In genomic region chr11:75234745-75235144, GRCm38 (mm10) we compare ENCODE assay signal across 9 mouse cellular contexts. TPM values are rescaled to one million over a fixed set of nuclear protein-coding genes. Genes with fewer than 3 reads are reported as not detected.
DNase-seq lines count a peak whose midpoint lies in the region; ATAC-seq and TF ChIP-seq lines count a peak whose summit lies in the region.
"Had no signal": no experiment of that assay in that cellular context is flagged by ENCODE, and none has a peak within 500 bp of the region (broad histone marks: within the 10 kb centered on the region; RNA-seq: fewer than 3 reads in every experiment).

No protein-coding gene starts in this region.

- no peak overlapping the region for H3K9ac ChIP-seq in forebrain, embryonic 13.5 days
- no peak overlapping the region for H3K9ac ChIP-seq in forebrain, embryonic 11.5 days (ENCODE audit: low read length)
- H3K9ac ChIP-seq in ES-Bruce4 (ENCODE audit: low read depth, poor library complexity, severe bottlenecking): no peak overlapping the region
- no peak overlapping the region for H3K9ac ChIP-seq in liver, embryonic 11.5 days (ENCODE audit: low read depth, low read length)

- no peak for ATAC-seq in forebrain, embryonic 13.5 days
- ATAC-seq in forebrain, embryonic 11.5 days (replicated peaks; ENCODE audit: low FRiP score): no peak
- peak; percentile 82 for ATAC-seq in erythroid progenitor cell, adult 5-6 weeks (replicated peaks; ENCODE audit: low FRiP score, poor library complexity, severe bottlenecking)
- peak; percentile 95 for ATAC-seq in liver, embryonic 11.5 days (replicated peaks; ENCODE audit: low FRiP score)
- ATAC-seq in frontal cortex, adult (ENCODE audit: low TSS enrichment): no peak

- H3K9me3 ChIP-seq in forebrain, embryonic 13.5 days (replicated peaks): no peaks in the 10 kb centered on the region
- H3K9me3 ChIP-seq in forebrain, embryonic 11.5 days (ENCODE audit: control insufficient read depth, low read length): no peaks in the 10 kb centered on the region
- no peaks in the 10 kb centered on the region for H3K9me3 ChIP-seq in ES-Bruce4 (replicated peaks; ENCODE audit: control insufficient read depth, insufficient read depth, low read length, poor library complexity, severe bottlenecking)
- H3K9me3 ChIP-seq in liver, embryonic 11.5 days (ENCODE audit: control insufficient read depth, low read length): no peaks in the 10 kb centered on the region

- no peak overlapping the region for H3K4me3 ChIP-seq in forebrain, embryonic 13.5 days
- no peak overlapping the region for H3K4me3 ChIP-seq in forebrain, embryonic 11.5 days (ENCODE audit: low read depth, low read length)
- H3K4me3 ChIP-seq in ES-Bruce4 (ENCODE audit: low read depth, low read length): peak overlapping the region; percentile 9; the same call in 1 of the 2 replicates
- no peak overlapping the region for H3K4me3 ChIP-seq in liver, embryonic 11.5 days (ENCODE audit: low read depth, low read length)
- H3K4me3 ChIP-seq: myocyte had no signal

- WGBS in forebrain, embryonic 13.5 days: 9% methylated on average over 16 of the region's 16 CpGs
- 18% methylated on average over 16 of the region's 16 CpGs for WGBS in forebrain, embryonic 11.5 days
- WGBS in liver, embryonic 11.5 days: 4% methylated on average over 16 of the region's 16 CpGs

- no peaks in the 10 kb centered on the region for H3K36me3 ChIP-seq in forebrain, embryonic 13.5 days (ENCODE audit: poor library complexity, severe bottlenecking)
- H3K36me3 ChIP-seq in forebrain, embryonic 11.5 days (ENCODE audit: control insufficient read depth, insufficient read depth, low read length): no peaks in the 10 kb centered on the region
- H3K36me3 ChIP-seq in ES-Bruce4 (ENCODE audit: control insufficient read depth, insufficient read depth, low read length, poor library complexity, severe bottlenecking): no peaks in the 10 kb centered on the region
- no peaks in the 10 kb centered on the region for H3K36me3 ChIP-seq in liver, embryonic 11.5 days (ENCODE audit: control insufficient read depth, insufficient read depth, low read length)

- no peak for TF ChIP-seq CTCF in ES-Bruce4 (IDR thresholded peaks at IDR 0.05; ENCODE audit: low read depth, low read length)

- TF ChIP-seq POLR2A in ES-Bruce4 (IDR thresholded peaks at IDR 0.05; ENCODE audit: insufficient read depth, low read length): no peak

- H3K27me3 ChIP-seq in forebrain, embryonic 13.5 days: peaks cover 26% of the 10 kb centered on the region
- H3K27me3 ChIP-seq in forebrain, embryonic 11.5 days (ENCODE audit: control insufficient read depth, insufficient read depth, low read length): peaks cover 6% of the 10 kb centered on the region; the same call in 1 of the 2 replicates
- no peaks in the 10 kb centered on the region for H3K27me3 ChIP-seq in ES-Bruce4 (ENCODE audit: control insufficient read depth, insufficient read depth, low read length, poor library complexity, severe bottlenecking)
- peaks cover 33% of the 10 kb centered on the region for H3K27me3 ChIP-seq in liver, embryonic 11.5 days (replicated peaks; ENCODE audit: control insufficient read depth, insufficient read depth, low read length)

- no peak for DNase-seq in forebrain, embryonic 11.5 days (ENCODE audit: low spot score)
- peak; percentile 54 for DNase-seq in liver, embryonic 11.5 days (ENCODE audit: low spot score)
- DNase-seq in right cerebral cortex, postnatal 36 days (ENCODE audit: low spot score in 2 of 2): peak; percentile 35 to 44
- DNase-seq in embryo, embryonic 11 days: no peak

- no peak overlapping the region for H3K27ac ChIP-seq in forebrain, embryonic 13.5 days
- no peak overlapping the region for H3K27ac ChIP-seq in forebrain, embryonic 11.5 days (ENCODE audit: low read depth, low read length)
- H3K27ac ChIP-seq in ES-Bruce4 (ENCODE audit: insufficient read depth, low read length): no peak overlapping the region
- H3K27ac ChIP-seq in liver, embryonic 11.5 days (ENCODE audit: low read depth, low read length): no peak overlapping the region

- peak overlapping the region; percentile 33 for H3K4me2 ChIP-seq in forebrain, embryonic 13.5 days
- no peak overlapping the region for H3K4me2 ChIP-seq in forebrain, embryonic 11.5 days (ENCODE audit: low read depth, low read length, severe bottlenecking)
- peak overlapping the region; percentile 47 for H3K4me2 ChIP-seq in liver, embryonic 11.5 days

- peaks cover 19% of the 10 kb centered on the region for H3K4me1 ChIP-seq in forebrain, embryonic 13.5 days
- 0 out of 2 replicates have a peak, but pooled peaks cover 1% of the 10 kb centered on the region for H3K4me1 ChIP-seq in forebrain, embryonic 11.5 days (replicated peaks; ENCODE audit: control insufficient read depth, insufficient read depth, low read length)
- no peaks in the 10 kb centered on the region for H3K4me1 ChIP-seq in ES-Bruce4 (ENCODE audit: control insufficient read depth, insufficient read depth, low read length)
- peaks cover 18% of the 10 kb centered on the region for H3K4me1 ChIP-seq in liver, embryonic 11.5 days (replicated peaks; ENCODE audit: control insufficient read depth, insufficient read depth, low read length)

- TF ChIP-seq EP300 in ES-Bruce4 (IDR thresholded peaks at IDR 0.05; ENCODE audit: insufficient read depth, low read depth, low read length): no peak

RNA-seq across cellular contexts. Expression of gene Rtn4rl1, which starts 41.2 kb away (rescaled TPM):
- 2.2 and 2.6 TPM in 2 replicates for polyA plus RNA-seq in forebrain, embryonic 13.5 days (2015; fragmentation: Nextera tagmentation; extraction: Ambion mirVana)
- polyA plus RNA-seq in forebrain, embryonic 11.5 days (2014; fragmentation: Nextera tagmentation; extraction: Ambion mirVana): 1.0 and 1.1 TPM in 2 replicates
- polyA plus RNA-seq in ES-Bruce4 (2011; ENCODE audit: insufficient read depth, insufficient read length, low read depth, missing spikeins): 0.96 and 1.6 TPM in 2 replicates
- total RNA-seq in erythroid progenitor cell, adult 5-6 weeks (2015; ENCODE audit: low replicate concordance): 0.42 and 1.1 TPM in 2 replicates
- not detected in 2 replicates for total RNA-seq in erythroid progenitor cell, adult 5-6 weeks (2017; ENCODE audit: low replicate concordance)
- 1.7 and 2.9 TPM in 2 replicates for polyA plus RNA-seq in liver, embryonic 11.5 days (2014; fragmentation: Nextera tagmentation; extraction: Ambion mirVana)

RNA-seq across cellular contexts. Expression of gene Dph1, which starts 43.7 kb away (rescaled TPM):
- 13.9 and 15.8 TPM in 2 replicates for polyA plus RNA-seq in forebrain, embryonic 13.5 days (2015; fragmentation: Nextera tagmentation; extraction: Ambion mirVana)
- polyA plus RNA-seq in forebrain, embryonic 11.5 days (2014; fragmentation: Nextera tagmentation; extraction: Ambion mirVana): 21.8 and 24.0 TPM in 2 replicates
- polyA plus RNA-seq in ES-Bruce4 (2011; ENCODE audit: insufficient read depth, insufficient read length, low read depth, missing spikeins): 11.9 and 16.6 TPM in 2 replicates
- total RNA-seq in erythroid progenitor cell, adult 5-6 weeks (2015; ENCODE audit: low replicate concordance): not detected in 2 replicates
- total RNA-seq in erythroid progenitor cell, adult 5-6 weeks (2017; ENCODE audit: low replicate concordance): 1.1 and 6.3 TPM in 2 replicates
- 30.3 and 34.0 TPM in 2 replicates for polyA plus RNA-seq in liver, embryonic 11.5 days (2014; fragmentation: Nextera tagmentation; extraction: Ambion mirVana)

RNA-seq across cellular contexts. Expression of gene Ovca2, which starts 56.1 kb away (rescaled TPM):
- 22.8 and 25.1 TPM in 2 replicates for polyA plus RNA-seq in forebrain, embryonic 13.5 days (2015; fragmentation: Nextera tagmentation; extraction: Ambion mirVana)
- 32.7 and 34.4 TPM in 2 replicates for polyA plus RNA-seq in forebrain, embryonic 11.5 days (2014; fragmentation: Nextera tagmentation; extraction: Ambion mirVana)
- 13.1 and 14.2 TPM in 2 replicates for polyA plus RNA-seq in ES-Bruce4 (2011; ENCODE audit: insufficient read depth, insufficient read length, low read depth, missing spikeins)
- total RNA-seq in erythroid progenitor cell, adult 5-6 weeks (2015; ENCODE audit: low replicate concordance): 4.2 and 15.1 TPM in 2 replicates
- 1.9 and 4.2 TPM in 2 replicates for total RNA-seq in erythroid progenitor cell, adult 5-6 weeks (2017; ENCODE audit: low replicate concordance)
- 24.9 and 32.1 TPM in 2 replicates for polyA plus RNA-seq in liver, embryonic 11.5 days (2014; fragmentation: Nextera tagmentation; extraction: Ambion mirVana)

Comparison
In these comparisons a context has a peak if more than half of its experiments do, and no peak if none do; other contexts are left out.
1. ATAC-seq: peak in erythroid progenitor cell, adult 5-6 weeks (single experiment) and liver, embryonic 11.5 days (single experiment); none in forebrain, embryonic 13.5 days (single experiment), forebrain, embryonic 11.5 days (single experiment) and frontal cortex, adult (single experiment).
2. DNase-seq: peak in liver, embryonic 11.5 days (single experiment) and right cerebral cortex, postnatal 36 days (2 of 2); none in forebrain, embryonic 11.5 days (single experiment) and embryo, embryonic 11 days (single experiment).